Mouse (Mus musculus): ENCODE results near the gene Olfr564.

- no peak for TF ChIP-seq POLR2A (IDR thresholded peaks at IDR 0.05; ENCODE audit: borderline replicate concordance, extremely low read depth, insufficient read depth, insufficient read length, poor library complexity, severe bottlenecking)
- TF ChIP-seq CTCF (IDR thresholded peaks at IDR 0.05; ENCODE audit: borderline replicate concordance, extremely low read depth, insufficient read depth, insufficient read length): no peak
Measured at GRCm38 (mm10) chr7:102803180-102803579, at the start of gene Olfr564.

Data from brain, embryonic 14.5 days (tissue).